Mouse (Mus musculus): ENCODE measurements around the gene Hmgb1. TPM values are rescaled to one million over a fixed set of nuclear protein-coding genes. Genes with fewer than 3 reads are reported as not detected.
A peak's percentile ranks its signal among the peaks of the same experiment; 100 is the strongest.

Gene Hmgb1
- polyA plus RNA-seq, 1 experiment from 2014 or later: 1,555 TPM

DNA sequence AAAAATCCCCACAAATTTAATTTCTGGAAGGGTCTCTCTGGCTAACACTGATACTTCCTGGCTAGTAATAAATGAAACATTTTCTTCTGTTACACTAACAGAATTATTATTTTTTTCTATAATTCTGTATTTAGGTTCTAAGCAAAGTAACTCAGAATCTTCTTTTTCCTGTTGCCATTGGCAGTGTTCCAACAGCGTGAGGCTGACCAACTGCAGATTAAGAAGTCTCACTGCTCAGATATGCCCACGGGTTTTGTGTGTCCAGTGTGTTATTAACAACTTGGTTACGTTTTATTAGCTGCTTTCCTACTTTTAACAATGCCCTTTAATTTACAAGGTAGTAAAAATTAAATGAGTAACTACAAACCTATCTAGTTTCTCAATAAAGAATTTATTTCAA, 46.8 kb downstream of the Hmgb1 start:
- Histone ChIP-seq H3K27me3 (ENCODE audit: control insufficient read depth, insufficient read depth, low read length) (no peaks in the 10 kb centered on the region), H3K36me3 (ENCODE audit: control insufficient read depth, insufficient read depth, low read length) (no peaks in the 10 kb centered on the region), H3K4me1 (ENCODE audit: control insufficient read depth, insufficient read depth, low read length) (no peaks in the 10 kb centered on the region), H3K27ac (ENCODE audit: low read length) (no peak overlapping the region), H3K9me3 (ENCODE audit: control insufficient read depth, low read depth, low read length) (no peaks in the 10 kb centered on the region), H3K4me2 (replicated peaks; ENCODE audit: low read depth, low read length) (no peak overlapping the region), H3K9ac (replicated peaks; ENCODE audit: low read depth, low read length) (no peak overlapping the region), H3K4me3 (ENCODE audit: low read depth, low read length) (no peak overlapping the region)
- WGBS: 47% methylated on average over 3 of the region's 3 CpGs
- no peak for ATAC-seq (ENCODE audit: insufficient number of reproducible peaks, insufficient read depth, low FRiP score, low read depth)

DNA sequence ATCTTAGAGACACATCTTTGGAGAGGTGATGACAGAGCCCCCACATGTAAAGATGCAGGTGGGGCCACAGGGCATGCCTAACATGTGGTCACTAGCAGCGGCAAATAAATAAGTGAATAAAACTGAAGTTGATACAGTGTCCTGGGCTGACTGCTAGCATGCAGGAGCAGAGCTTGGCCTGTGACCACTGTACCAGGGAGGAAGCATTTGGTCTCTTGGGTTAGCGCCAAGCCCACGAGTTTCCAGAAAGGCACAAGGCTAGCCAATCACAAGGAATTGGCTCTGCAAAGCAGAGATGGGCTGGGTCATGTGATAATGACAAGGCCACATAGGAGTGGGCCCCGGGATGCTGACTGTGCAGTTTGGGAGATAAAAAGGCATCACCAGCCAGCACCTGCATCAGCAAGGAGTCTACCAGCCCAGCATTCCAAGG, 47.3 kb downstream of the Hmgb1 start:
- ATAC-seq (ENCODE audit: insufficient number of reproducible peaks, insufficient read depth, low FRiP score, low read depth): peak; percentile 63; the same call in 1 of the 2 replicates
- Histone ChIP-seq H3K4me2 (replicated peaks; ENCODE audit: low read depth, low read length) (no peak overlapping the region), H3K4me3 (ENCODE audit: low read depth, low read length) (no peak overlapping the region), H3K27me3 (ENCODE audit: control insufficient read depth, insufficient read depth, low read length) (no peaks in the 10 kb centered on the region), H3K9ac (replicated peaks; ENCODE audit: low read depth, low read length) (no peak overlapping the region), H3K9me3 (ENCODE audit: control insufficient read depth, low read depth, low read length) (no peaks in the 10 kb centered on the region), H3K36me3 (ENCODE audit: control insufficient read depth, insufficient read depth, low read length) (no peaks in the 10 kb centered on the region), H3K4me1 (ENCODE audit: control insufficient read depth, insufficient read depth, low read length) (no peaks in the 10 kb centered on the region), H3K27ac (ENCODE audit: low read length) (no peak overlapping the region)
- 60% methylated on average over 4 of the region's 4 CpGs for WGBS

DNA sequence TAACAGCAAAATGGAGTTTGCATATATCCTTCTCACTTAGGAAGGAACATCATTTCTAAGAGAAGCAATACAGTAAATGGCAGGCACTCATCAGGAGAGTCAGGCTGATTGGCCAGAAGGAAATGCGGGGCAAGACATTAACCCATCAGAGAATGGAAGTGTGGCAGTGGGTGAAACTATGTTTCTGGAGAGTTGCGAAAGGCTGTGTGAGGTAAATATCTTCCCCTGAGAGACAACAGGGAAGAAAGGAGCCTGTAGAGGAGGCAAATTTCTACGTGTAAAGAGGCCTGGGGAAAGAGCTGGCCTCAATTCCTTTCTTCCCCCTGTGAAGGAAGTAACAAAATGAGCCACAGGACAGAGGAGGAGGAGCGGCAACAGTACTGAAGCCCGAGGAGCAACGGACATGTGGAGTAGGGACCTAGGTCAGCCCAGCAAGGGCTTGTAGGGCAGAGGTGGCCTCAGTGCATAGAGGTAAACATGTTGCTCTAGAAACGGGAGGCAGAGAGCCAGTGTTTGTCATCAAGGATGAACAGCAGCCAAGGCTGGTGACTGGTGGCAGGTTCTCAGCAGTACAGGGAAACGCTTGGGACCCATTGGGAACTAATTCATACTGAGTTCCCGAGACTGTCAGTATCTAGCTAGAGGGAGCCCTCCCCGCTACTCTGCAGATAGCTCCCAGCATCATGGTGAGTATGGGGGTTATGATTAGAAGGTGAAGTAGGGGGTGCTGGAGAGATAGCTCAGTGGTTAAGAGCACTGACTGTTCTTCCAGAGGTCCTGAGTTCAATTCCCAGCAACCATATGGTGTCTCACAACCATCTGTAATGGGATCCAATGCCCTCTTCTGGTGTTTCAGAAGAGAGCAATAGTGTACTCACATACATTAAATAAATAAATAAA, 48.6 kb downstream of the Hmgb1 start:
- ATAC-seq (ENCODE audit: insufficient number of reproducible peaks, insufficient read depth, low FRiP score, low read depth): no peak
- 77% methylated on average over 10 of the region's 10 CpGs for WGBS

DNA sequence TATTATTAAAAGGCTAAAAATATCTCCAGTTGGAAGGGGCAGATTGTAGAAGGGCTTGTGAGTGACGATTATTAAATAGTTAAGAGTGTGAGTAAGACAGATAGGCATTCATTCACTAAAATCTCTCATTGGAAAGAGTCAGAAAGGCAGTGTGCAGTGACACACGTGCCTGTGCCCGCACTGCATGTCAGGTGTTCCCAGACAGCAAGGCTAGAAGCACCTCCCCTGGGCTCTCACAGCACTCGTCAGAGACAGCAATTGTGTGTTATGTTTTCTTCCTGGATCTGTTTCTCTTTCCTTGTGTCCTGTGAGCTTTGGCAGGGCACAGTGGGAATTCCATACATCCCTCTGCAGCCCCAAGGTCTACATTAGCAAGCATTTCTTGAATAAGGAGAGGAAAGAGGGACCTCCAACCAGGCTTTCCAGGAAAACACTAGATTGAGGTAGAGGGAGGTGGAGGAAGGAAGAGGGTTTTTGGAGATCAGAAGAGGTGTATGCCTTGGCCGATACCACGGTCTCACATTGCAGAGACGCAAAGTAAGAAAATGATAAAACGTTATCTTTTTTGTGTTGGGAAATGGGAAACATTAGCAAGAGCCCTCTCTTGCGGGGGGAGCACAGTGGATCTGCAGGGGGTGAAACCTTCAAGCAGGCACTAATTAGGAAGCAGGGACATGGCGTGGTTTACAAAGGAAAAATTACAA, 49.4 kb downstream of the Hmgb1 start:
- no peak overlapping the region for H3K4me3 ChIP-seq (ENCODE audit: low read depth, low read length)
- no peak overlapping the region for H3K27ac ChIP-seq (ENCODE audit: low read length)
- H3K9ac ChIP-seq (replicated peaks; ENCODE audit: low read depth, low read length): no peak overlapping the region
- H3K27me3 ChIP-seq (ENCODE audit: control insufficient read depth, insufficient read depth, low read length): no peaks in the 10 kb centered on the region
- no peak overlapping the region for H3K4me2 ChIP-seq (replicated peaks; ENCODE audit: low read depth, low read length)
- no peaks in the 10 kb centered on the region for H3K36me3 ChIP-seq (ENCODE audit: control insufficient read depth, insufficient read depth, low read length)
- H3K4me1 ChIP-seq (ENCODE audit: control insufficient read depth, insufficient read depth, low read length): no peaks in the 10 kb centered on the region
- no peak for ATAC-seq (ENCODE audit: insufficient number of reproducible peaks, insufficient read depth, low FRiP score, low read depth)
- H3K9me3 ChIP-seq (ENCODE audit: control insufficient read depth, low read depth, low read length): no peaks in the 10 kb centered on the region
- 72% methylated on average over 10 of the region's 10 CpGs for WGBS

More for the DNA sequence above, 48.6 kb downstream of the Hmgb1 start:
- H3K4me3 ChIP-seq (ENCODE audit: low read depth, low read length): no peak overlapping the region
- no peaks in the 10 kb centered on the region for H3K36me3 ChIP-seq (ENCODE audit: control insufficient read depth, insufficient read depth, low read length)
- H3K9me3 ChIP-seq (ENCODE audit: control insufficient read depth, low read depth, low read length): no peaks in the 10 kb centered on the region
- H3K4me2 ChIP-seq (replicated peaks; ENCODE audit: low read depth, low read length): no peak overlapping the region
- no peaks in the 10 kb centered on the region for H3K4me1 ChIP-seq (ENCODE audit: control insufficient read depth, insufficient read depth, low read length)
- no peak overlapping the region for H3K27ac ChIP-seq (ENCODE audit: low read length)
- H3K27me3 ChIP-seq (ENCODE audit: control insufficient read depth, insufficient read depth, low read length): no peaks in the 10 kb centered on the region
- H3K9ac ChIP-seq (replicated peaks; ENCODE audit: low read depth, low read length): no peak overlapping the region

DNA sequence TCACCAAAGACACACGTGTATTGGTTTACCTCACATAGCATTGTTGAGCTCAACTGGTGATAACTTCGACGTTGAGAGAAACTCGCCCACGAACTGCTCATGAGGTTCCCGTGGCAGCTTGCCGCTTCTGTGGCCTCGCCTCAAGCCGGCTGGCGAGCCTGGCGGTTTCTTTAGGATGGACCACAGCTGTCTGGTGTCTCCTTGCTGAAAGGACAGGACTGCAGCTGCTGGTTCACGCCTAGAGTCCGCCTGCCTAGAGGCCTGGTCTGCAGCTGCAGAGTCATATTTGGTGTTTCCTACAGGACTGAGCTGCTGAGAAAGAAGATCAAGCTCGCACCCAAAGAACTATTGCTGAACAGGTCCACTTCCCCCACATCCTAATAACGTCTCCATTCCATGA, 55.8 kb downstream of the Hmgb1 start:
- Histone ChIP-seq H3K27ac (ENCODE audit: low read length) (no peak overlapping the region), H3K4me3 (ENCODE audit: low read depth, low read length) (no peak overlapping the region), H3K9ac (replicated peaks; ENCODE audit: low read depth, low read length) (no peak overlapping the region), H3K9me3 (ENCODE audit: control insufficient read depth, low read depth, low read length) (no peaks in the 10 kb centered on the region), H3K36me3 (ENCODE audit: control insufficient read depth, insufficient read depth, low read length) (no peaks in the 10 kb centered on the region), H3K4me2 (replicated peaks; ENCODE audit: low read depth, low read length) (no peak overlapping the region), H3K4me1 (ENCODE audit: control insufficient read depth, insufficient read depth, low read length) (no peaks in the 10 kb centered on the region), H3K27me3 (ENCODE audit: control insufficient read depth, insufficient read depth, low read length) (no peaks in the 10 kb centered on the region)
- WGBS: 56% methylated on average over 15 of the region's 15 CpGs
- ATAC-seq (ENCODE audit: insufficient number of reproducible peaks, insufficient read depth, low FRiP score, low read depth): peak; percentile 49; the same call in 1 of the 2 replicates

DNA sequence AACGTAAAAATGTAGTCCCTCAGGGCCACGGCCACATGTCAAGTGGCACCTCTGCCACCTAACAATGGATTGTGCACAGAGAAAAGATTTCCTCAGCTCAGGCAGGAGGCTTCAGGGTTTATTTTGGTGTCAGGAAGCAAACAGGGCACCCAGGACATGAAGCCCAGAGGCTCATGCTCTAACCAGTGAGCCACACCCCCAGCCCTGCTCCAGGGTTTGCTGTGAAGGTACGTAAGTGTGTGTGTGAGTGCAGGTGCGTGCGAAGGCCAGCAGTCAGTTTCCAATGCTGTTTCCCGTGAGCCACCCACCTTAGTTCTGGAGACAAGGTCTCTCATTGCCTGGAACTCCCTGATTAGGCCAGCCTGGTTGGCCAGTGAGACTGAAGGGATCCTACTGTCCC, 60.5 kb downstream of the Hmgb1 start:
- Histone ChIP-seq H3K9me3 (ENCODE audit: control insufficient read depth, low read depth, low read length) (no peaks in the 10 kb centered on the region), H3K27me3 (ENCODE audit: control insufficient read depth, insufficient read depth, low read length) (no peaks in the 10 kb centered on the region), H3K36me3 (ENCODE audit: control insufficient read depth, insufficient read depth, low read length) (no peaks in the 10 kb centered on the region), H3K9ac (replicated peaks; ENCODE audit: low read depth, low read length) (no peak overlapping the region), H3K4me2 (replicated peaks; ENCODE audit: low read depth, low read length) (no peak overlapping the region), H3K27ac (ENCODE audit: low read length) (no peak overlapping the region), H3K4me1 (ENCODE audit: control insufficient read depth, insufficient read depth, low read length) (no peaks in the 10 kb centered on the region), H3K4me3 (ENCODE audit: low read depth, low read length) (no peak overlapping the region)
- no peak for ATAC-seq (ENCODE audit: insufficient number of reproducible peaks, insufficient read depth, low FRiP score, low read depth)
- 89% methylated on average over 6 of the region's 6 CpGs for WGBS

DNA sequence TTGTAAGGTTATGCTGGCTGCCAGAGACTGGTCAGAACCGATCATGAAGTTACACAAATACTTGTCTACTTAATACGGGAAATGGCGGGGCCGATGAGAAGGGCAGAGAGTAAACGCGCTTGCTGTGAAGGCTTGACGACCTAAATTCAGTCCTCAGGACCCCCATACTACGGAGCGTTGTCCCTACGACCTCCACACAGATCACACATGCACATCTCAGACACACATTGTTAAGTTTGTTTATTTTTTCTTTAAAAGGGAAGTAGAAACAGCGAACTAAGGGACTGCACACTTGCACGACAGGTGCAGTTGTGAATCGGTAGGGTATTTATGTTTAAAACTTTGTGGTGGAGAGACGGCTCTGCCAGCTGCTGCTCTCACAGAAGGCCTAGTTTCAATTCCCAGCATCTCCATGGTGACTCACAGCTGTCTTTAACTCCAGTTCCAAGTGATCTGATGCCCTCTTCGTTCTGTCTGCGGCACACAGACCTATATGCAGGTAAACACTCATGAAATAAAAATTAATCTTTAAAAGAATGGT, 64.9 kb downstream of the Hmgb1 start:
- H3K27me3 ChIP-seq (ENCODE audit: control insufficient read depth, insufficient read depth, low read length): no peaks in the 10 kb centered on the region
- no peaks in the 10 kb centered on the region for H3K4me1 ChIP-seq (ENCODE audit: control insufficient read depth, insufficient read depth, low read length)
- no peak overlapping the region for H3K9ac ChIP-seq (replicated peaks; ENCODE audit: low read depth, low read length)
- ATAC-seq (ENCODE audit: insufficient number of reproducible peaks, insufficient read depth, low FRiP score, low read depth): no peak
- H3K4me3 ChIP-seq (ENCODE audit: low read depth, low read length): no peak overlapping the region
- 81% methylated on average over 16 of the region's 16 CpGs for WGBS
- no peak overlapping the region for H3K4me2 ChIP-seq (replicated peaks; ENCODE audit: low read depth, low read length)
- H3K36me3 ChIP-seq (ENCODE audit: control insufficient read depth, insufficient read depth, low read length): no peaks in the 10 kb centered on the region
- H3K9me3 ChIP-seq (ENCODE audit: control insufficient read depth, low read depth, low read length): no peaks in the 10 kb centered on the region
- H3K27ac ChIP-seq (ENCODE audit: low read length): no peak overlapping the region

DNA sequence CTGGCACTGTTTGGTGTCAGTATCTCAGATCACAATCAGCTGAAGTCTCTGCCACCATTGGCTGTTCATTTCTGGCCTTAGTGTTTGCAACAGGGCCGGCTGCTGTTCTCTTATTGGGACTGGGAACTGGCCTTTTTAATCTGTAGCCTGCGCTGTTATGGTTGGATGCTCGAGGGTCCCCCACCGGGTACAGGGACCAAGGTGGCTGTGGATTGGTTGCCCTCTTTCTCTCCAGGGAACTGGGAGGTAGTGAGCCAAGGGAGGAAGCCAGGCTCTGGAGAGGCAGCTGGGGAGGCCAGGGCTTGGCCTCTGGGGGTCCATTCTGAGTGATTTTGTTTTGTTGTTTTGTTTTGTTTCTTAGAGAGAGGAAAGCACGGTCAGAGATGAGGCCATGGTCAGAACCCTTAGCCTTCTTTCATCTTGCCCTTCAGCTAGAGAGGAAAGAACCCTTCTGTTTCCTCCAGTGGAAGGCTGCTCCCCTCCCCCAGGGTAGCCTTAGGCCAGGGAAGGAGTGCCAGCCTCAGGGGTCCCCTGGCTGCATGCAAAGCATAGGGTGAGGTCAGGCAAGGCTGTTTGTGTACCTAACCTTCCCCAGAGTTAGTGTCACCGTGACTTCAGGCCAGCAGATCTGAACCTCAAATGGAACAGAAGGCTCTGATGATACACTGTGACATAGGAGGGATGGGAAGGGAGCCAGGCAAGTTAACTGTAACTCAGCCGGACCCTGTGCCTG, 66.3 kb downstream of the Hmgb1 start:
- Histone ChIP-seq H3K9me3 (ENCODE audit: control insufficient read depth, low read depth, low read length) (no peaks in the 10 kb centered on the region), H3K36me3 (ENCODE audit: control insufficient read depth, insufficient read depth, low read length) (no peaks in the 10 kb centered on the region), H3K27ac (ENCODE audit: low read length) (no peak overlapping the region), H3K4me1 (ENCODE audit: control insufficient read depth, insufficient read depth, low read length) (no peaks in the 10 kb centered on the region), H3K27me3 (ENCODE audit: control insufficient read depth, insufficient read depth, low read length) (no peaks in the 10 kb centered on the region), H3K4me2 (replicated peaks; ENCODE audit: low read depth, low read length) (no peak overlapping the region), H3K4me3 (ENCODE audit: low read depth, low read length) (no peak overlapping the region), H3K9ac (replicated peaks; ENCODE audit: low read depth, low read length) (no peak overlapping the region)
- 47% methylated on average over 7 of the region's 7 CpGs for WGBS
- ATAC-seq (ENCODE audit: insufficient number of reproducible peaks, insufficient read depth, low FRiP score, low read depth): no peak

Data from stomach, embryonic 14.5 days (tissue).